Mouse (Mus musculus): ENCODE measurements around the gene Ctsq. TPM values are rescaled to one million over a fixed set of nuclear protein-coding genes. Genes with fewer than 3 reads are reported as not detected.
"Not testable (repeated sequence)": the region's sequence is repeated elsewhere in the genome, so short reads cannot be mapped to it uniquely, and the experiment has no call there.

The Ctsq gene
- polyA plus RNA-seq (2012; rRNA removed) = not detected in 2 replicates

- DNase-seq (ENCODE audit: low read depth) = no peak
These were observed at the start of gene Ctsq for GRCm38 (mm10) chr13:61040531-61040930. Gene Ctsq, minus strand, starts transcription at chr13:61040631.

- DNase-seq (ENCODE audit: low read depth) = no peak
These were observed 17.6 kb downstream of the Ctsq start for GRCm38 (mm10) chr13:61022785-61023184.

GRCm38 (mm10) chr13:61021844-61022243 is 18.6 kb downstream of the Ctsq start:
- no peak for DNase-seq (ENCODE audit: low read depth)

- no peak for DNase-seq (ENCODE audit: low read depth)
These were observed 30.3 kb downstream of the Ctsq start for GRCm38 (mm10) chr13:61010171-61010570.

- DNase-seq (ENCODE audit: low read depth) = no peak
These were observed 34.6 kb downstream of the Ctsq start, which contains the start of gene Ctsj for GRCm38 (mm10) chr13:61005859-61006258. Gene Ctsj, minus strand, starts transcription at chr13:61005959.

GRCm38 (mm10) chr13:60997600-60997999 is 42.8 kb downstream of the Ctsq start:
- no peak for DNase-seq (ENCODE audit: low read depth)

GRCm38 (mm10) chr13:60986915-60987314 is 53.5 kb downstream of the Ctsq start:
- DNase-seq (ENCODE audit: low read depth) = not testable (repeated sequence)

Other genes starting within 250 kb of the Ctsq start
- gene Ctsll3, start 237.8 kb downstream of the Ctsq start, polyA plus RNA-seq (2012; rRNA removed) = not detected in 2 replicates
- gene 4930486L24Rik, start 176.2 kb downstream of the Ctsq start, polyA plus RNA-seq (2012; rRNA removed) = 0.27 and 0.59 TPM in 2 replicates
- gene Gm49392, start 143.7 kb downstream of the Ctsq start, polyA plus RNA-seq (2012; rRNA removed) = 0.20 and 0.23 TPM in 2 replicates
- 2.3 and 2.5 TPM in 2 replicates for gene Ctla2b, start 143.2 kb downstream of the Ctsq start, polyA plus RNA-seq (2012; rRNA removed)
- not detected in 2 replicates for gene Tpbpb, start 135.8 kb downstream of the Ctsq start, polyA plus RNA-seq (2012; rRNA removed)
- not detected in 2 replicates for gene Gm49393, start 105.0 kb downstream of the Ctsq start, polyA plus RNA-seq (2012; rRNA removed)
- 2.0 and 2.4 TPM in 2 replicates for gene Gm49391, start 104.1 kb downstream of the Ctsq start, polyA plus RNA-seq (2012; rRNA removed)
- 12.2 and 18.5 TPM in 2 replicates for gene Ctla2a, start 104.0 kb downstream of the Ctsq start, polyA plus RNA-seq (2012; rRNA removed)
- gene Tpbpa, start 98.6 kb downstream of the Ctsq start, polyA plus RNA-seq (2012; rRNA removed) = not detected in 2 replicates
- gene Ctsj, start 34.7 kb downstream of the Ctsq start, polyA plus RNA-seq (2012; rRNA removed) = not detected in 2 replicates
- not detected in 2 replicates for gene Ctsr, start 123.6 kb upstream of the Ctsq start, polyA plus RNA-seq (2012; rRNA removed)
- not detected in 2 replicates for gene Cts6, start 162.8 kb upstream of the Ctsq start, polyA plus RNA-seq (2012; rRNA removed)
- not detected in 2 replicates for gene Cts8, start 214.7 kb upstream of the Ctsq start, polyA plus RNA-seq (2012; rRNA removed)
- not detected in 2 replicates for gene Gm49398, start 248.2 kb upstream of the Ctsq start, polyA plus RNA-seq (2012; rRNA removed)